18 mouse cellular contexts compared by ENCODE assay signal in genomic region chr4:104415482-104415881, GRCm38 (mm10).
DNase-seq lines count a peak whose midpoint lies in the region; ATAC-seq lines count a peak whose summit lies in the region.
"Had no signal": no experiment of that assay in that cellular context is flagged by ENCODE, and none has a peak within 500 bp of the region (broad histone marks: within the 10 kb centered on the region; RNA-seq: fewer than 3 reads in every experiment).

No protein-coding gene starts in this region.

- DNase-seq in neural tube, embryonic 10.5 days (ENCODE audit: extremely low spot score, low spot score), result no peak
- peak; percentile 59 to 66 for DNase-seq in cerebellum, adult 18-20 months
- peak; percentile 73 for DNase-seq in cerebellum, adult 9-11 months
- DNase-seq in forelimb bud, embryonic 11.5 days (ENCODE audit: low read depth, low spot score), result peak; percentile 16
- DNase-seq in right cerebral cortex, postnatal 10 days (ENCODE audit: low spot score in 2 of 2), result no peak
- DNase-seq: adrenal gland, adult 8-10 months; gastrocnemius, adult 2 months; gastrocnemius, postnatal 25 days; heart, postnatal 36 days; kidney, adult 18-20 months had no signal

- ATAC-seq in neural tube, embryonic 13.5 days (ENCODE audit: low read depth), result peak; percentile 43; the same call in 1 of the 2 replicates
- ATAC-seq in kidney, embryonic 16.5 days (ENCODE audit: low FRiP score, low TSS enrichment), result no peak
- no peak for ATAC-seq in intestine, embryonic 15.5 days
- ATAC-seq: forebrain, embryonic 16.5 days; hindbrain, postnatal 0 days had no signal

- H3K9ac ChIP-seq in neural tube, embryonic 13.5 days, result no peak overlapping the region
- H3K9ac ChIP-seq in kidney, embryonic 16.5 days (replicated peaks; ENCODE audit: low read length), result no peak overlapping the region
- no peak overlapping the region for H3K9ac ChIP-seq in intestine, embryonic 15.5 days
- H3K9ac ChIP-seq: embryonic facial prominence, embryonic 13.5 days; forebrain, embryonic 12.5 days; heart, embryonic 13.5 days had no signal

- no peak overlapping the region for H3K27ac ChIP-seq in neural tube, embryonic 13.5 days (replicated peaks)
- H3K27ac ChIP-seq in kidney, embryonic 16.5 days (ENCODE audit: low read length), result no peak overlapping the region
- H3K27ac ChIP-seq in intestine, embryonic 15.5 days, result no peak overlapping the region
- H3K27ac ChIP-seq: embryonic facial prominence, embryonic 13.5 days; forebrain, embryonic 12.5 days; gastrocnemius, adult 2 months; heart, embryonic 13.5 days; hindbrain, postnatal 0 days had no signal

- H3K4me2 ChIP-seq in neural tube, embryonic 13.5 days, result no peak overlapping the region
- no peak overlapping the region for H3K4me2 ChIP-seq in kidney, embryonic 16.5 days (replicated peaks; ENCODE audit: low read depth, low read length)
- H3K4me2 ChIP-seq in intestine, embryonic 15.5 days (replicated peaks), result no peak overlapping the region
- H3K4me2 ChIP-seq: embryonic facial prominence, embryonic 13.5 days; forebrain, embryonic 12.5 days; heart, embryonic 13.5 days had no signal

- H3K9me3 ChIP-seq in neural tube, embryonic 13.5 days, result no peaks in the 10 kb centered on the region
- no peaks in the 10 kb centered on the region for H3K9me3 ChIP-seq in kidney, embryonic 16.5 days (ENCODE audit: low read length)
- H3K9me3 ChIP-seq in intestine, embryonic 15.5 days, result no peaks in the 10 kb centered on the region
- H3K9me3 ChIP-seq: embryonic facial prominence, embryonic 13.5 days; forebrain, embryonic 12.5 days; heart, embryonic 13.5 days had no signal

- H3K4me1 ChIP-seq in neural tube, embryonic 13.5 days (replicated peaks), result peaks cover 24% of the 10 kb centered on the region
- no peaks in the 10 kb centered on the region for H3K4me1 ChIP-seq in kidney, embryonic 16.5 days (ENCODE audit: insufficient read depth, low read length)
- no peaks in the 10 kb centered on the region for H3K4me1 ChIP-seq in intestine, embryonic 15.5 days (replicated peaks)
- H3K4me1 ChIP-seq: embryonic facial prominence, embryonic 13.5 days; heart, embryonic 13.5 days had no signal

- H3K27me3 ChIP-seq in neural tube, embryonic 13.5 days, result no peaks in the 10 kb centered on the region
- H3K27me3 ChIP-seq in kidney, embryonic 16.5 days (ENCODE audit: insufficient read depth, low read length), result no peaks in the 10 kb centered on the region
- H3K27me3 ChIP-seq in intestine, embryonic 15.5 days (replicated peaks), result no peaks in the 10 kb centered on the region
- H3K27me3 ChIP-seq: embryonic facial prominence, embryonic 13.5 days; heart, embryonic 13.5 days had no signal

- no peak overlapping the region for H3K4me3 ChIP-seq in neural tube, embryonic 13.5 days
- no peak overlapping the region for H3K4me3 ChIP-seq in kidney, embryonic 16.5 days (ENCODE audit: low read length)
- H3K4me3 ChIP-seq in intestine, embryonic 15.5 days (replicated peaks), result no peak overlapping the region
- H3K4me3 ChIP-seq: embryonic facial prominence, embryonic 13.5 days; forebrain, embryonic 12.5 days; gastrocnemius, adult 2 months; heart, embryonic 13.5 days had no signal

- no peaks in the 10 kb centered on the region for H3K36me3 ChIP-seq in neural tube, embryonic 13.5 days
- no peaks in the 10 kb centered on the region for H3K36me3 ChIP-seq in kidney, embryonic 16.5 days (ENCODE audit: insufficient read depth, low read length)
- no peaks in the 10 kb centered on the region for H3K36me3 ChIP-seq in intestine, embryonic 15.5 days
- H3K36me3 ChIP-seq: embryonic facial prominence, embryonic 13.5 days; forebrain, embryonic 12.5 days; heart, embryonic 13.5 days had no signal

- WGBS in neural tube, embryonic 13.5 days, result 19% methylated on average over 2 of the region's 2 CpGs
- WGBS in kidney, embryonic 16.5 days, result 35% methylated on average over 2 of the region's 2 CpGs
- 49% methylated on average over 2 of the region's 2 CpGs for WGBS in intestine, embryonic 15.5 days

Comparison
In these comparisons a context has a peak if more than half of its experiments do, and no peak if none do; other contexts are left out.
1. DNase-seq: peak in cerebellum, adult 18-20 months (2 of 2), cerebellum, adult 9-11 months (single experiment) and forelimb bud, embryonic 11.5 days (single experiment); none in neural tube, embryonic 10.5 days (single experiment) and right cerebral cortex, postnatal 10 days (0 of 2).